Mouse (Mus musculus) heart, embryonic 14.5 days (tissue): ENCODE results near the gene BC034090. TPM values are rescaled to one million over a fixed set of nuclear protein-coding genes. Genes with fewer than 3 reads are reported as not detected.
"Not testable (repeated sequence)": the region's sequence is repeated elsewhere in the genome, so short reads cannot be mapped to it uniquely, and the experiment has no call there.

Source experiments
- ATAC-seq: fragments of 200-750 bp; cut with Nextera tagmentation; 2 replicates; pipeline ENCODE4 v1.8.0; 2017; ENCODE audit warnings: low read depth, moderate TSS enrichment; ENCODE audit not compliant: insufficient number of reproducible peaks, insufficient read depth, low FRiP score
- H3K27ac ChIP-seq, 2 experiments: fragments of 200-500 bp in 1 of 2; fragments of 300-500 bp in 1 of 2; sonication (generic) in 1 of 2; replicated peaks in 1 of 2; 2 replicates each; pipeline ENCODE4 v1.5.1; 2012 to 2014; ENCODE audit warnings: low read depth in 2 of 2, low read length in 2 of 2, control low read depth in 1 of 2, mild to moderate bottlenecking in 1 of 2, mixed read lengths in 1 of 2; ENCODE audit not compliant: control insufficient read depth in 1 of 2, insufficient read depth in 1 of 2
- H3K27me3 ChIP-seq: fragments of 300-500 bp; sonication (generic); 2 replicates; pipeline ENCODE4 v1.6.1; 2014; ENCODE audit warnings: mild to moderate bottlenecking, low read length, control low read depth; ENCODE audit not compliant: control insufficient read depth, insufficient read depth
- H3K36me3 ChIP-seq: fragments of 300-500 bp; sonication (generic); 2 replicates; pipeline ENCODE4 v1.6.1; 2014; ENCODE audit warnings: mild to moderate bottlenecking, control low read depth, low read length, mixed read lengths; ENCODE audit not compliant: control insufficient read depth, insufficient read depth
- H3K4me1 ChIP-seq, 2 experiments: fragments of 200-500 bp in 1 of 2; fragments of 300-500 bp in 1 of 2; sonication (generic) in 1 of 2; 2 replicates each; pipeline ENCODE4 v1.6.1; 2012 to 2014; ENCODE audit warnings: low read length in 2 of 2, control low read depth in 1 of 2, mixed read lengths in 1 of 2; ENCODE audit not compliant: control insufficient read depth in 2 of 2, insufficient read depth in 2 of 2
- H3K4me2 ChIP-seq: fragments of 300-500 bp; sonication (generic); 2 replicates; pipeline ENCODE4 v1.6.1; 2014; ENCODE audit warnings: mild to moderate bottlenecking, low read length
- H3K4me3 ChIP-seq, 2 experiments: fragments of 200-500 bp in 1 of 2; fragments of 300-500 bp in 1 of 2; sonication (generic) in 1 of 2; 2 replicates each; pipeline ENCODE4 v1.5.1; 2012 to 2014; ENCODE audit warnings: low read length in 2 of 2, mild to moderate bottlenecking in 2 of 2, control low read depth in 1 of 2, low read depth in 1 of 2, moderate library complexity in 1 of 2; ENCODE audit not compliant: control insufficient read depth in 1 of 2, insufficient read depth in 1 of 2
- H3K9ac ChIP-seq: fragments of 300-500 bp; sonication (generic); 2 replicates; pipeline ENCODE4 v1.6.1; 2014; ENCODE audit warnings: mild to moderate bottlenecking, low read length
- H3K9me3 ChIP-seq: fragments of 300-500 bp; sonication (generic); 2 replicates; pipeline ENCODE4 v1.6.1; 2016; ENCODE audit warnings: low read length, control low read depth; ENCODE audit not compliant: control insufficient read depth
- WGBS: fragments of 180-500 bp; shearing (Covaris S2); extraction: QIAGEN DNeasy Blood & Tissue Kit; methylation state at CpG from one replicate; pipeline ENCODE4 v1.1.7; 2014; 5-methylcytosine and 5-hydroxymethylcytosine counted together
- polyA plus RNA-seq: library from polyadenylated mRNA; unstranded; fragments of >200 nt; fragmentation: Nextera tagmentation; extraction: Ambion mirVana; gene quantifications from 2 replicates; pipeline ENCODE4 v1.2.1, GENCODE M21; 2014

The BC034090 gene
- polyA plus RNA-seq, 1 experiment from 2014 or later = 6.9 TPM

- no peaks in the 10 kb centered on the region for H3K27me3 ChIP-seq
- 90% methylated on average over 4 of the region's 4 CpGs for WGBS
- peaks cover 4 to 14% of the 10 kb centered on the region in 2 experiments; a peak in 3 of 4 replicates for H3K4me1 ChIP-seq
- no peak for ATAC-seq
- no peak overlapping the region for H3K9ac ChIP-seq
- H3K4me2 ChIP-seq = no peak overlapping the region
- no peaks in the 10 kb centered on the region for H3K9me3 ChIP-seq
- H3K36me3 ChIP-seq = peaks cover 55% of the 10 kb centered on the region
- H3K4me3 ChIP-seq = no peak overlapping the region
- no peak overlapping the region for H3K27ac ChIP-seq
Observed at GRCm38 (mm10) chr1:155188656-155189055, 55.6 kb downstream of the BC034090 start.

GRCm38 (mm10) chr1:155184191-155184590 is 60.1 kb downstream of the BC034090 start:
- no peak overlapping the region for H3K9ac ChIP-seq
- no peak for ATAC-seq
- 72% methylated on average over 3 of the region's 3 CpGs for WGBS
- H3K9me3 ChIP-seq = no peaks in the 10 kb centered on the region
- H3K4me2 ChIP-seq = no peak overlapping the region
- H3K4me3 ChIP-seq = no peak overlapping the region
- peaks cover 0 to 6% of the 10 kb centered on the region in 2 experiments; a peak in 2 of 4 replicates for H3K4me1 ChIP-seq
- H3K36me3 ChIP-seq = peaks cover 39% of the 10 kb centered on the region
- H3K27me3 ChIP-seq = no peaks in the 10 kb centered on the region
- no peak overlapping the region; a peak in 1 of 4 replicates for H3K27ac ChIP-seq

- no peak for ATAC-seq
- H3K4me3 ChIP-seq = no peak overlapping the region
- 72% methylated on average over 2 of the region's 2 CpGs for WGBS
- H3K9ac ChIP-seq = no peak overlapping the region
- H3K27me3 ChIP-seq = no peaks in the 10 kb centered on the region
- no peak overlapping the region for H3K27ac ChIP-seq
- H3K36me3 ChIP-seq = peaks cover 60% of the 10 kb centered on the region
- no peak overlapping the region for H3K4me2 ChIP-seq
- H3K4me1 ChIP-seq = peaks cover 0 to 6% of the 10 kb centered on the region in 2 experiments; a peak in 2 of 4 replicates
- H3K9me3 ChIP-seq = no peaks in the 10 kb centered on the region
Observed at GRCm38 (mm10) chr1:155178192-155178924, 65.9 kb downstream of the BC034090 start.

GRCm38 (mm10) chr1:155174424-155174823 is 69.8 kb downstream of the BC034090 start:
- H3K36me3 ChIP-seq = peaks cover 42% of the 10 kb centered on the region
- no peak for ATAC-seq

GRCm38 (mm10) chr1:155173644-155174016 is 70.6 kb downstream of the BC034090 start:
- 70% methylated on average over 1 of the region's 1 CpGs for WGBS
- H3K4me1 ChIP-seq = not testable (repeated sequence)

More at GRCm38 (mm10) chr1:155174424-155174823, 69.8 kb downstream of the BC034090 start:
- Histone ChIP-seq H3K9me3 (no peaks in the 10 kb centered on the region), H3K27ac (no peak overlapping the region), H3K4me2 (no peak overlapping the region), H3K27me3 (no peaks in the 10 kb centered on the region), H3K4me3 (no peak overlapping the region), H3K9ac (no peak overlapping the region), H3K4me1 (peaks cover 4 to 9% of the 10 kb centered on the region in 2 experiments)
- 81% methylated on average over 1 of the region's 1 CpGs for WGBS

GRCm38 (mm10) chr1:155172895-155173643 is 71.2 kb downstream of the BC034090 start:
- Histone ChIP-seq H3K9me3 (no peaks in the 10 kb centered on the region), H3K9ac (no peak overlapping the region), H3K4me1 (peaks cover 4 to 9% of the 10 kb centered on the region in 2 experiments), H3K36me3 (peaks cover 30% of the 10 kb centered on the region), H3K4me2 (no peak overlapping the region), H3K27me3 (no peaks in the 10 kb centered on the region), H3K27ac (no peak overlapping the region), H3K4me3 (no peak overlapping the region)
- ATAC-seq = no peak
- 91% methylated on average over 3 of the region's 3 CpGs for WGBS

More at GRCm38 (mm10) chr1:155173644-155174016, 70.6 kb downstream of the BC034090 start:
- not testable (repeated sequence) for H3K4me2 ChIP-seq, H3K9ac ChIP-seq, H3K9me3 ChIP-seq, H3K4me3 ChIP-seq, ATAC-seq, H3K27me3 ChIP-seq, H3K27ac ChIP-seq
- H3K36me3 ChIP-seq = peaks cover 34% of the 10 kb centered on the region

- H3K9me3 ChIP-seq = no peaks in the 10 kb centered on the region
- H3K4me2 ChIP-seq = no peak overlapping the region
- H3K27me3 ChIP-seq = no peaks in the 10 kb centered on the region
- H3K4me3 ChIP-seq = no peak overlapping the region
- H3K36me3 ChIP-seq = peaks cover under 1% of the 10 kb centered on the region; the same call in 1 of the 2 replicates
- no peak overlapping the region for H3K27ac ChIP-seq
- H3K9ac ChIP-seq = no peak overlapping the region
- peaks cover 4 to 9% of the 10 kb centered on the region in 2 experiments for H3K4me1 ChIP-seq
- no peak for ATAC-seq
Observed at GRCm38 (mm10) chr1:155169935-155170334, 74.3 kb downstream of the BC034090 start.
